ENCODE assay signal across 9 mouse cellular contexts in genomic region chr11:68965845-68966244, GRCm38 (mm10). TPM values are rescaled to one million over a fixed set of nuclear protein-coding genes. Genes with fewer than 3 reads are reported as not detected.
DNase-seq lines count a peak whose midpoint lies in the region; ATAC-seq and TF ChIP-seq lines count a peak whose summit lies in the region.
"Had no signal": no experiment of that assay in that cellular context is flagged by ENCODE, and none has a peak within 500 bp of the region (broad histone marks: within the 10 kb centered on the region; RNA-seq: fewer than 3 reads in every experiment).

No protein-coding gene starts in this region.

- 33% methylated on average over 3 of the region's 3 CpGs for WGBS in kidney, embryonic 16.5 days
- WGBS in lung, adult 2 months: 30% methylated on average over 3 of the region's 3 CpGs
- WGBS in stomach, postnatal 0 days: 33% methylated on average over 3 of the region's 3 CpGs

- no peak overlapping the region for H3K4me2 ChIP-seq in kidney, embryonic 16.5 days (replicated peaks; ENCODE audit: low read depth, low read length)
- H3K4me2 ChIP-seq in stomach, postnatal 0 days (replicated peaks; ENCODE audit: low read depth): no peak overlapping the region

- no peak for ATAC-seq in kidney, embryonic 16.5 days (ENCODE audit: low FRiP score, low TSS enrichment)
- no peak for ATAC-seq in stomach, postnatal 0 days (ENCODE audit: low FRiP score, low TSS enrichment)

- H3K36me3 ChIP-seq in kidney, embryonic 16.5 days (ENCODE audit: insufficient read depth, low read length): no peaks in the 10 kb centered on the region
- no peaks in the 10 kb centered on the region for H3K36me3 ChIP-seq in C2C12 (ENCODE audit: control insufficient read depth, insufficient read depth)
- no peaks in the 10 kb centered on the region for H3K36me3 ChIP-seq in stomach, postnatal 0 days (ENCODE audit: control insufficient read depth, insufficient read depth, low read length)

- no peak for TF ChIP-seq POLR2A in lung, adult 2 months (IDR thresholded peaks at IDR 0.05; ENCODE audit: borderline replicate concordance, extremely low read depth, low read depth, low read length)

- H3K27ac ChIP-seq in kidney, embryonic 16.5 days (ENCODE audit: low read length): no peak overlapping the region
- H3K27ac ChIP-seq in stomach, postnatal 0 days (replicated peaks): no peak overlapping the region

- H3K27me3 ChIP-seq in kidney, embryonic 16.5 days (ENCODE audit: insufficient read depth, low read length): no peaks in the 10 kb centered on the region
- H3K27me3 ChIP-seq in C2C12 (ENCODE audit: control insufficient read depth, insufficient read depth, insufficient read length): no peaks in the 10 kb centered on the region
- no peaks in the 10 kb centered on the region for H3K27me3 ChIP-seq in stomach, postnatal 0 days (ENCODE audit: control insufficient read depth, insufficient read depth, low read length)

- no peak overlapping the region for H3K4me3 ChIP-seq in kidney, embryonic 16.5 days (ENCODE audit: low read length)
- no peak overlapping the region for H3K4me3 ChIP-seq in C2C12 (ENCODE audit: insufficient read depth, poor library complexity, severe bottlenecking)
- no peak overlapping the region for H3K4me3 ChIP-seq in lung, adult 2 months (replicated peaks; ENCODE audit: extremely low read depth, low read depth, low read length)
- H3K4me3 ChIP-seq in stomach, postnatal 0 days (ENCODE audit: low read depth, low read length): no peak overlapping the region
- H3K4me3 ChIP-seq: erythroblast, embryonic 14.5 days had no signal

- no peak overlapping the region for H3K9ac ChIP-seq in kidney, embryonic 16.5 days (replicated peaks; ENCODE audit: low read length)
- no peak overlapping the region for H3K9ac ChIP-seq in stomach, postnatal 0 days (ENCODE audit: low read length)

- no peak for TF ChIP-seq EP300 in stomach, postnatal 0 days (optimal IDR thresholded peaks at IDR 0.05)

- no peaks in the 10 kb centered on the region for H3K79me2 ChIP-seq in C2C12 (ENCODE audit: control insufficient read depth, insufficient read depth)

- no peaks in the 10 kb centered on the region for H3K9me3 ChIP-seq in kidney, embryonic 16.5 days (ENCODE audit: low read length)
- no peaks in the 10 kb centered on the region for H3K9me3 ChIP-seq in stomach, postnatal 0 days (ENCODE audit: control insufficient read depth, low read length)

- peak; percentile 67 for DNase-seq in kidney, adult 18-20 months
- peak; percentile 82 for DNase-seq in NIH3T3 (ENCODE audit: low read depth)
- peak; percentile 48 for DNase-seq in embryo, embryonic 9.5 days (ENCODE audit: extremely low spot score)
- peak; percentile 51 for DNase-seq in lung, adult 2 months
- peak; percentile 65 for DNase-seq in stomach, postnatal 0 days (ENCODE audit: low spot score)

- no peak overlapping the region for H3ac ChIP-seq in C2C12 (ENCODE audit: control insufficient read depth, insufficient read length, low read depth)

- peaks cover 10% of the 10 kb centered on the region for H3K4me1 ChIP-seq in kidney, embryonic 16.5 days (ENCODE audit: insufficient read depth, low read length)
- H3K4me1 ChIP-seq in lung, adult 2 months (ENCODE audit: control insufficient read depth, insufficient read depth, low read length): peaks cover 12% of the 10 kb centered on the region
- H3K4me1 ChIP-seq in stomach, postnatal 0 days (replicated peaks; ENCODE audit: control insufficient read depth, insufficient read depth): no peaks in the 10 kb centered on the region; the same call in 1 of the 2 replicates

- H3K79me3 ChIP-seq in C2C12 (ENCODE audit: low read depth): no peaks in the 10 kb centered on the region

- no peak for TF ChIP-seq CTCF in C2C12 (IDR thresholded peaks at IDR 0.05; ENCODE audit: control insufficient read depth, insufficient read depth, insufficient read length)
- TF ChIP-seq CTCF in lung, adult 2 months (IDR thresholded peaks at IDR 0.05; ENCODE audit: insufficient read depth, low read length): no peak
- TF ChIP-seq CTCF in stomach, postnatal 0 days (IDR thresholded peaks at IDR 0.05; ENCODE audit: low read depth): peak; percentile 77

TF ChIP-seq in C2C12, 6 proteins besides CTCF, POLR2A, EP300 and RAD21:
- no peak for TF ChIP-seq FOSL1 (IDR thresholded peaks at IDR 0.05; ENCODE audit: insufficient read depth, low read length, poor library complexity, severe bottlenecking)
- TF ChIP-seq MAX (IDR thresholded peaks at IDR 0.05): peak; percentile 19
- no peak for TF ChIP-seq CEBPB (IDR thresholded peaks at IDR 0.05; ENCODE audit: low read depth)

RNA-seq across cellular contexts. Expression of gene Slc25a35, which starts 2.1 kb away (rescaled TPM):
- polyA plus RNA-seq in kidney, embryonic 16.5 days (2015; fragmentation: Nextera tagmentation; extraction: Ambion mirVana): 7.6 and 7.9 TPM in 2 replicates
- 0.88 TPM for polyA plus RNA-seq in C2C12 (2012; fragmentation: generic; extraction: Trizol)
- 34.0 and 40.4 TPM in 2 replicates for polyA plus RNA-seq in lung, adult 2 months (2012; rRNA removed)
- polyA plus RNA-seq in stomach, postnatal 0 days (2015; fragmentation: Nextera tagmentation; extraction: Ambion mirVana): 4.9 and 5.8 TPM in 2 replicates
- polyA plus RNA-seq: erythroblast, embryonic 14.5 days had no signal

RNA-seq across cellular contexts. Expression of gene Arhgef15, which starts 8.6 kb away (rescaled TPM):
- 20.0 and 23.0 TPM in 2 replicates for polyA plus RNA-seq in kidney, embryonic 16.5 days (2015; fragmentation: Nextera tagmentation; extraction: Ambion mirVana)
- polyA plus RNA-seq in C2C12 (2012; fragmentation: generic; extraction: Trizol): 0.25 TPM
- polyA plus RNA-seq in lung, adult 2 months (2012; rRNA removed): 359 and 419 TPM in 2 replicates
- polyA plus RNA-seq in stomach, postnatal 0 days (2015; fragmentation: Nextera tagmentation; extraction: Ambion mirVana): 2.8 and 3.0 TPM in 2 replicates
- polyA plus RNA-seq: erythroblast, embryonic 14.5 days had no signal

RNA-seq across cellular contexts. Expression of gene Rangrf, which starts 9.1 kb away (rescaled TPM):
- polyA plus RNA-seq in kidney, embryonic 16.5 days (2015; fragmentation: Nextera tagmentation; extraction: Ambion mirVana): 62.3 and 63.9 TPM in 2 replicates
- 76.2 TPM for polyA plus RNA-seq in C2C12 (2012; fragmentation: generic; extraction: Trizol)
- polyA plus RNA-seq in lung, adult 2 months (2012; rRNA removed): 11.6 and 15.4 TPM in 2 replicates
- polyA plus RNA-seq in stomach, postnatal 0 days (2015; fragmentation: Nextera tagmentation; extraction: Ambion mirVana): 34.8 and 35.1 TPM in 2 replicates

RNA-seq across cellular contexts. Expression of gene Odf4, which starts 39.0 kb away (rescaled TPM):
- not detected in 2 replicates for polyA plus RNA-seq in kidney, embryonic 16.5 days (2015; fragmentation: Nextera tagmentation; extraction: Ambion mirVana)
- polyA plus RNA-seq in C2C12 (2012; fragmentation: generic; extraction: Trizol): not detected
- polyA plus RNA-seq in lung, adult 2 months (2012; rRNA removed): 0.19 and 0.25 TPM in 2 replicates
- polyA plus RNA-seq in stomach, postnatal 0 days (2015; fragmentation: Nextera tagmentation; extraction: Ambion mirVana): 0.22 TPM in 1 of 2 replicates, not detected in the other
- polyA plus RNA-seq: erythroblast, embryonic 14.5 days; liver, embryonic 16.5 days had no signal

RNA-seq across cellular contexts. Expression of gene Pfas, which starts 42.4 kb away (rescaled TPM):
- polyA plus RNA-seq in kidney, embryonic 16.5 days (2015; fragmentation: Nextera tagmentation; extraction: Ambion mirVana): 33.9 and 41.9 TPM in 2 replicates
- 22.2 TPM for polyA plus RNA-seq in C2C12 (2012; fragmentation: generic; extraction: Trizol)
- 10.0 and 11.3 TPM in 2 replicates for polyA plus RNA-seq in lung, adult 2 months (2012; rRNA removed)
- 7.4 and 8.0 TPM in 2 replicates for polyA plus RNA-seq in stomach, postnatal 0 days (2015; fragmentation: Nextera tagmentation; extraction: Ambion mirVana)

Comparison
In these comparisons a context has a peak if more than half of its experiments do, and no peak if none do; other contexts are left out.
1. RNA of gene Arhgef15, which starts 8.6 kb away (polyA plus RNA-seq): 359 to 419 TPM in lung, adult 2 months; 20.0 to 23.0 TPM in kidney, embryonic 16.5 days, 2.8 to 3.0 TPM in stomach, postnatal 0 days and 0.25 TPM in C2C12 (single experiment); every median in the first group is over 10 times any median in the second.
2. Peak in every context shown above with its lines, with median percentiles within 50 percentile points of each other: DNase-seq.